Mouse (Mus musculus) neural tube, embryonic 15.5 days (tissue): ENCODE measurements around the gene Klhl4. TPM values are rescaled to one million over a fixed set of nuclear protein-coding genes. Genes with fewer than 3 reads are reported as not detected.

ENCODE experiments used
- ATAC-seq: fragments of 200-750 bp; cut with Nextera tagmentation; 2 replicates; pipeline ENCODE4 v1.8.0; 2017; ENCODE audit warnings: mild to moderate bottlenecking, moderate TSS enrichment, moderate library complexity; ENCODE audit not compliant: low FRiP score
- H3K27ac ChIP-seq: fragments of 300-500 bp; sonication (generic); replicated peaks from 2 replicates; pipeline ENCODE4 v1.5.1; 2015; ENCODE audit warnings: mild to moderate bottlenecking, inconsistent platforms
- H3K27me3 ChIP-seq: fragments of 300-500 bp; sonication (generic); replicated peaks from 2 replicates; pipeline ENCODE4 v1.6.1; 2015; ENCODE audit warnings: inconsistent platforms
- H3K36me3 ChIP-seq: fragments of 300-500 bp; sonication (generic); 2 replicates; pipeline ENCODE4 v1.6.1; 2015; ENCODE audit warnings: inconsistent platforms
- H3K4me1 ChIP-seq: fragments of 300-500 bp; sonication (generic); 2 replicates; pipeline ENCODE4 v1.6.1; 2015; ENCODE audit warnings: inconsistent platforms
- H3K4me2 ChIP-seq: fragments of 300-500 bp; sonication (generic); 2 replicates; pipeline ENCODE4 v1.6.1; 2015; ENCODE audit warnings: inconsistent platforms, mild to moderate bottlenecking, moderate library complexity
- H3K4me3 ChIP-seq: fragments of 300-500 bp; sonication (generic); replicated peaks from 2 replicates; pipeline ENCODE4 v1.5.1; 2015; ENCODE audit warnings: mild to moderate bottlenecking, inconsistent platforms
- H3K9ac ChIP-seq: fragments of 300-500 bp; sonication (generic); replicated peaks from 2 replicates; pipeline ENCODE4 v1.6.1; 2015; ENCODE audit warnings: mild to moderate bottlenecking, inconsistent platforms
- H3K9me3 ChIP-seq: fragments of 300-500 bp; sonication (generic); replicated peaks from 2 replicates; pipeline ENCODE4 v1.6.1; 2016; ENCODE audit warnings: inconsistent platforms
- WGBS: fragments of 180-500 bp; shearing (Covaris S2); methylation state at CpG from one replicate; pipeline ENCODE4 v1.1.7; 2015; ENCODE audit warnings: mixed read lengths; 5-methylcytosine and 5-hydroxymethylcytosine counted together
- polyA plus RNA-seq: library from polyadenylated mRNA; unstranded; fragments of >200 nt; fragmentation: Nextera tagmentation; extraction: Ambion mirVana; gene quantifications from 2 replicates; pipeline ENCODE4 v1.2.1, GENCODE M21; 2015

Klhl4 gene
- 7.7 and 7.8 TPM in 2 replicates for polyA plus RNA-seq

DNA sequence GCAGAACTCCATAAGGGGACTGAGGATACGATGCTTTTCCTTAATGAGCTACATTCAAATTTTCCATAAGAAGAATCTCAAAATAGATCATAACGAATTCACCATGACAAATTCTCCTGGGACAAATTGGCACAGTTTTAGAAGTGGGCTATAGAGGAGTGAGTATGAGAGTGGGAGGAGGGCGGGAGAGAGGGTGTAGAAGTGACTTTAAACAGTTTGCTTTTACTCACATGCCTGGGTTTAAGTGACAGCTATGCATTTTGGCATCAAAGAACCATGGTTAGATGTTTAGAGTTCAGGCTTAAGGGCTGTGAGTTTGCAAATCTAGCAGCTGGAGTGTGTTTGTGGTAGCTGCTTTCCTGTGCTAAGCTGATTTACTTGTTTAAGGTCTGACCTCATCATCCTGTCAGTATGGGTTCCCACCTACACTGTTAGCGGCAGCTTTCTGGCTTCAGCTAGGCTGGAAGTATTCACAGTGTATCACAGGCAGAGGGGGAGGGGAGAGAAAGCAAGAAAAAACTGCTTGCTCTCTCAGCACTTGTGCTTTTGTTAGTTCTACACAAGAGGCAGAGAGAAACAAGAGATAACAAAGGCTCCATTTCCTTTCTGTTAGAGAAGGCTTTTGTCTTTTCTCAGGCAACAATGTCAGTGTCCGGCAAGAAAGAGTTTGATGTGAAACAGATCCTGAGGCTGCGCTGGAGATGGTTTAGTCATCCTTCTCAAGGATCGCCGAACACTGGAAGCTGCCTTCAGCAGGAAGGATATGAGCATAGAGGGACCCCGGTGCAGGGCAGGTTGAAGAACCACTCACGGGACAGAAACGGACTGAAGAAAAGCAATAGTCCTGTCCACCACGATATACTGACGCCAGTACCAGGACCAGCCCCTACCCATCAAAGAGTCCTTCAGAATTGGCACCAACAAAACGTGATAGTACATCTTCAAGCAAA is at the start of gene Klhl4:
Gene Klhl4, plus strand, starts transcription at position 552 of the 950 bp plus-strand sequence.
- no peaks in the 10 kb centered on the region for H3K4me1 ChIP-seq
- H3K9ac ChIP-seq, result no peak within 1 kb of the TSS; the same call in 1 of the 2 replicates
- ATAC-seq, result peak; percentile 85
- no peak within 1 kb of the TSS for H3K27ac ChIP-seq
- peak within 1 kb of the TSS; percentile 45 for H3K4me2 ChIP-seq
- peak within 1 kb of the TSS; percentile 37 for H3K4me3 ChIP-seq
- H3K27me3 ChIP-seq, result no peaks in the 10 kb centered on the region
- no peaks in the 10 kb centered on the region for H3K9me3 ChIP-seq
- WGBS, result 36% methylated on average over 14 of the region's 14 CpGs
- no peaks in the 10 kb centered on the region for H3K36me3 ChIP-seq

DNA sequence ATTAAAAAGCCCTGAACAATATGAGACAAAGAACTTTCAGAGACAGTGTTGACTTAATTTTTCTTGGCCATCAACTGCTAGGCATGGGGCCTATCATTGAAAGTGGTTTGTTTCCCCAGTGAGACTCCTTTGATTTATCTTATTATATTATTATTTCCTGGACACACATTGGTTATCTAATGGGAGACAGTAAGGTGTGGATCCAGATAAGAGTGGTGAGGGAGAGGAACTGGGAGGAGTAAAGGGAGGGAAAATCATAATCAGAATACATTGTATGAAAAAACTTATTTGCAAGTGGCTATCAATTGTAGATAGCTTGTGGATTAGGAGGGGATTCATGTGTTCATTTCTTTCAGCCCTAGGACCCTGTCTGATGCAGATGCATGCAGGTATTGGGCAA is 10.0 kb downstream of the Klhl4 start:
- Histone ChIP-seq H3K4me3 (no peak overlapping the region), H3K9me3 (no peaks in the 10 kb centered on the region), H3K36me3 (no peaks in the 10 kb centered on the region), H3K4me1 (no peaks in the 10 kb centered on the region), H3K4me2 (no peak overlapping the region), H3K27ac (no peak overlapping the region), H3K9ac (no peak overlapping the region), H3K27me3 (no peaks in the 10 kb centered on the region)
- no peak for ATAC-seq

DNA sequence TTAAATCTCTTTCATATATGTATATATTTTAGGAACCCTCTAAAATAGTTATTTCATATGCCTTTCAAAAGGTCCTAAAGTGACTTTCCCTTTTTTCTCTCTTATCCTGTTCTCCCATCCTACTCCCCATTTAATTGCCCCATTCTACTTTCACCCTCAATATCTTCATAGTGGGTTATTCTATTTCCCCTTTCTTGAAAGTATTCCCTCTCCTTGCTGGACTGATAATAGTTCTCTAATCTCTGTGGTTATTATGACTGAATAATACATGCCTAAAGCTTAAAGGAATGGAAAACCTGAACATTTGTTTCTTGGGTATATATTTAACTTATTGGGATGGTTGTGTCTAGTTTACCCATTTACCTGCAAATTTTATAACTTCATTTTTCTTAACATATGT is 12.6 kb downstream of the Klhl4 start:
- H3K27ac ChIP-seq, result no peak overlapping the region
- no peaks in the 10 kb centered on the region for H3K9me3 ChIP-seq
- no peak overlapping the region for H3K4me2 ChIP-seq
- no peaks in the 10 kb centered on the region for H3K4me1 ChIP-seq
- no peak overlapping the region for H3K9ac ChIP-seq
- no peaks in the 10 kb centered on the region for H3K36me3 ChIP-seq
- ATAC-seq, result no peak
- H3K4me3 ChIP-seq, result no peak overlapping the region
- H3K27me3 ChIP-seq, result no peaks in the 10 kb centered on the region

DNA sequence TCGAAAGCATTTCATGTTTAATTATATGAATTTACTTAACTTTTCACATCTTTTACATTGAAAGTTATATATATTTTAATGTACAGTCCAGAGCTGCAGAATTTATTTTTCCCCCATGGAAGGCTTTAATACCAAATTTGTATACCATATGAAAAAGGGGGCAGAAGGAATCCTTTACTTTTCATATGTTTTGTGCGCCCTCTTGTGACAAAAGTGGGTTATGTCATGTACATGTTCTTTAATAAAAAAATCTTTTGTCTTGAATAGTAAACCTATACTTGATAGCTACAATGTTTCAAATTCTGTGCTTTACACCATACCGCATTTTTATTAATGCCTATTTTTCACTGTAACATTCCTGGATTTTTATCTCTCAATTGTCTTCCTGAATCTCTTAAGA is 84.0 kb downstream of the Klhl4 start:
- Histone ChIP-seq H3K27me3 (no peaks in the 10 kb centered on the region), H3K9me3 (no peaks in the 10 kb centered on the region), H3K4me3 (no peak overlapping the region), H3K4me2 (no peak overlapping the region), H3K36me3 (no peaks in the 10 kb centered on the region), H3K27ac (no peak overlapping the region), H3K9ac (no peak overlapping the region), H3K4me1 (no peaks in the 10 kb centered on the region)
- 35% methylated on average over 3 of the region's 3 CpGs for WGBS
- ATAC-seq, result no peak

DNA sequence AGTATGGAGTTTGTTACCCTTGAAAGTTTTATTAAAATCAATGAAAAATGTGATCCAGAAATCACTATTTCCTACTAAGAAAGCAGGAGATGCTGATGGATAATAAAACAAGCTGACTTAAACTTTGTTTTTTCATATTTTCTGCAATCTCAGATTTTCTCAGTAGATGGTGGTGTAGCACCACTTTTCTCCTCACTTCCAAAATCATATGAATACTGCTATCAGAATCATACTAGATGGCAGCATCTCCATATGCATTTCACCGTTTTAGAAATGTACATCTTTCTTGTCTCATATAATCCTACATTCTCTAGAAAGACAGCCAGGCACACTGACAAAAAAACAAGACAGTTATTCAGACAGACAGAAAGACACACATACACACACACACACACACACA is 108.2 kb downstream of the Klhl4 start:
- no peaks in the 10 kb centered on the region for H3K27me3 ChIP-seq
- no peak overlapping the region for H3K4me3 ChIP-seq
- no peak for ATAC-seq
- H3K4me1 ChIP-seq, result no peaks in the 10 kb centered on the region
- WGBS, result 48% methylated on average over 1 of the region's 1 CpGs
- H3K27ac ChIP-seq, result no peak overlapping the region
- H3K9me3 ChIP-seq, result no peaks in the 10 kb centered on the region
- H3K36me3 ChIP-seq, result no peaks in the 10 kb centered on the region
- no peak overlapping the region for H3K9ac ChIP-seq
- no peak overlapping the region for H3K4me2 ChIP-seq
